Mouse (Mus musculus) liver, embryonic 16.5 days (tissue): ENCODE data around the gene Spdef. TPM values are rescaled to one million over a fixed set of nuclear protein-coding genes. Genes with fewer than 3 reads are reported as not detected.

Experiments used
- ATAC-seq: fragments of 200-750 bp; cut with Nextera tagmentation; 2 replicates; pipeline ENCODE4 v1.8.0; 2017; ENCODE audit warnings: low read depth, mild to moderate bottlenecking, moderate number of reproducible peaks, moderate library complexity
- H3K27ac ChIP-seq: fragments of 300-500 bp; sonication (generic); 2 replicates; pipeline ENCODE4 v1.5.1; 2014; ENCODE audit warnings: mild to moderate bottlenecking, low read length
- H3K27me3 ChIP-seq: fragments of 300-500 bp; sonication (generic); 2 replicates; pipeline ENCODE4 v1.6.1; 2014; ENCODE audit warnings: low read depth, low read length, mixed read lengths; ENCODE audit not compliant: control insufficient read depth, insufficient read depth
- H3K36me3 ChIP-seq: fragments of 300-500 bp; sonication (generic); 2 replicates; pipeline ENCODE4 v1.6.1; 2014; ENCODE audit warnings: mild to moderate bottlenecking; ENCODE audit not compliant: control insufficient read depth, insufficient read depth
- H3K4me1 ChIP-seq: fragments of 300-500 bp; sonication (generic); 2 replicates; pipeline ENCODE4 v1.6.1; 2014; ENCODE audit warnings: low read depth, low read length, mixed read lengths; ENCODE audit not compliant: control insufficient read depth
- H3K4me2 ChIP-seq: fragments of 300-500 bp; sonication (generic); 2 replicates; pipeline ENCODE4 v1.6.1; 2014; ENCODE audit warnings: low read depth, low read length, mixed read lengths
- H3K4me3 ChIP-seq: fragments of 300-500 bp; sonication (generic); 2 replicates; pipeline ENCODE4 v1.5.1; 2014; ENCODE audit warnings: low read depth, mild to moderate bottlenecking, low read length
- H3K9ac ChIP-seq: fragments of 300-500 bp; sonication (generic); 2 replicates; pipeline ENCODE4 v1.6.1; 2014; ENCODE audit warnings: low read depth, low read length
- H3K9me3 ChIP-seq: fragments of 300-500 bp; sonication (generic); replicated peaks from 2 replicates; pipeline ENCODE4 v1.6.1; 2016; ENCODE audit warnings: low read length; ENCODE audit not compliant: control insufficient read depth
- WGBS: fragments of 180-500 bp; shearing (Covaris S2); extraction: QIAGEN DNeasy Blood & Tissue Kit; methylation state at CpG from one replicate; pipeline ENCODE4 v1.1.7; 2014; ENCODE audit not compliant: insufficient replicate concordance; 5-methylcytosine and 5-hydroxymethylcytosine counted together
- polyA plus RNA-seq: library from polyadenylated mRNA; unstranded; fragments of >200 nt; fragmentation: Nextera tagmentation; extraction: Ambion mirVana; gene quantifications from 2 replicates; pipeline ENCODE4 v1.2.1, GENCODE M21; 2015

Gene Spdef
- polyA plus RNA-seq, 1 experiment from 2014 or later, result 0.12 TPM

DNA sequence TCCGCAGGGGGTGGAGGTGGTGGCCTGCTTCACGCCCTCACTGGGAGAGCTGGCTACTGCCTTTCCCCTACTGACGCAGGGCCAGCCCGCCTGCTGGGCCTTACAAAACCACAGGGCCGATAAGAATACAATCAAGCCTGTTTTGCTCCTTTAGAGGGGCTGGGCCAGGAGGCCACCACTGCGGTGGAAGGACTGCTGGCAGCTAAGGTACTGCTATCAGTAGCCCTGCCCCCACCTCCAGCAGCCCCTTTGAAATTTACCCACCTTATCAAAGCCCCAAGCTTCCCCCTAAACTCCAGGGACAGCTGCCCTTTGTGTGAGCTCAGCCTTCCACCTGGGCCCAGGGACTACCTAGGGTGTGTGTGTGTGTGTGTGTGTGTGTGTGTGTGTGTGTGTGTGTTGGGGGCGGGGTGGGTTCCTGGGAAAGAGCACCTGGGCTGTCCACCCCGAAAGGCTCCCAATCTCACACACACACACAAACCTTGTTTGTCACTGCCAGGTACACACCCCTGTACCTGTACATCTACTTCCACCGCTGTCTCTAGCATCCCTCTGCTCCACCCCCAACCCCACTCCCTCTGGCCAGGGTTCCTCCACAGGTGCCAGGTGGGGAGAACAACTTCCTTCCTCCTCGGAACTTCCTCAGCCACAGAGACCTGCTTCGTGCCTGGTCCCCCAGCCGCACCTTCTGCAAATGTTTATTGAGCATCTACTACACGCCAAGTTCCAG lies 5.8 kb upstream of the Spdef start:
- H3K4me2 ChIP-seq, result no peak overlapping the region
- H3K9ac ChIP-seq, result no peak overlapping the region
- H3K4me3 ChIP-seq, result no peak overlapping the region
- 12% methylated on average over 13 of the region's 13 CpGs for WGBS
- no peaks in the 10 kb centered on the region for H3K9me3 ChIP-seq
- H3K27ac ChIP-seq, result no peak overlapping the region
- no peaks in the 10 kb centered on the region for H3K27me3 ChIP-seq
- H3K4me1 ChIP-seq, result peaks cover 3% of the 10 kb centered on the region; the same call in 1 of the 2 replicates
- 0 out of 2 replicates have a peak, but pooled peaks have one; percentile 24 for ATAC-seq
- no peaks in the 10 kb centered on the region for H3K36me3 ChIP-seq

DNA sequence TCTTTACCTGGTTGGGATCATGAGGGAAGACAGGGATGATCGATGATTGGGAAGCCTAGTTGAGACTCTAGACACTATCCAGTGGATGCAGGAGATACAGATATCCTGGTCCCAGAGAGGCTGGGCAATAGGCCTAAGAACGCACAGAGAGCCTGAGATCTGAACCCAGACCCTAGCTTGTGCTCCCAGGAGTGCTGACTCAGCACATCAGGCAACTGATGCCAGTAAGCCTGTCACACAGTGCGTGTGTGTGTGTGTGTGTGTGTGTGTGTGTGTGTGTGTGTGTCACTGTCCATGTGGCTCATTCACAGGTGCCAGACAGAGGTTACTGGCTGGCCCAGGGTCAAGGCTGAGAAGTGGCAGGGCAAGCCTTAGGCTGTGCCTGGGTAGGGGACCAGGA lies 3.9 kb upstream of the Spdef start:
- no peak for ATAC-seq
- no peak overlapping the region for H3K4me3 ChIP-seq
- no peaks in the 10 kb centered on the region for H3K9me3 ChIP-seq
- H3K27me3 ChIP-seq, result no peaks in the 10 kb centered on the region
- no peak overlapping the region for H3K4me2 ChIP-seq
- WGBS, result 64% methylated on average over 3 of the region's 3 CpGs
- no peak overlapping the region for H3K9ac ChIP-seq
- H3K36me3 ChIP-seq, result no peaks in the 10 kb centered on the region
- H3K27ac ChIP-seq, result no peak overlapping the region
- peaks cover 3% of the 10 kb centered on the region; the same call in 1 of the 2 replicates for H3K4me1 ChIP-seq

DNA sequence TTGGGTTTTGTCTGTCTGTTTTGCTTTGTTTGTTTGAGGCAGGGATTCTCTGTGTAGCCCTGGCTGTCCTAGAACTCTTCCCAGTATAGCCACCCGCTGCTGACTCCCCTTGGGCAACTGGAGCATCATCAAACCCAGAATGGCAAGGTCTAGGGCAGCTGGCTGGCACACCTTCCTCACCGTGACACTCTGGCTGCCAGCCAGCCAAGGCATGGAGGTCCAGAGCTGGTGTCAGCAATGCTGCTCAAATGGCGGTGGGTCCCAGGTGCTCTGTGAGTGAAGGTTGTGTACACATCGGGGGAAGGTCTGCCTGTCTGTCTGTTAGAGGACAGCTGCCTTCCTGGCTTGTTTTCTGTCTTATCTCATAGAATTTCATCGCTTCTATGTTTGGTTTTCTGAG lies 3.4 kb upstream of the Spdef start:
- Histone ChIP-seq H3K36me3 (no peaks in the 10 kb centered on the region), H3K27ac (no peak overlapping the region), H3K4me1 (peaks cover 3% of the 10 kb centered on the region; the same call in 1 of the 2 replicates), H3K27me3 (no peaks in the 10 kb centered on the region), H3K9me3 (no peaks in the 10 kb centered on the region), H3K9ac (no peak overlapping the region), H3K4me3 (no peak overlapping the region), H3K4me2 (no peak overlapping the region)
- no peak for ATAC-seq
- 53% methylated on average over 5 of the region's 5 CpGs for WGBS

- Histone ChIP-seq H3K9me3 (no peaks in the 10 kb centered on the region), H3K4me2 (no peak overlapping the region), H3K27me3 (no peaks in the 10 kb centered on the region; the same call in 1 of the 2 replicates), H3K4me3 (no peak overlapping the region), H3K27ac (no peak overlapping the region), H3K4me1 (no peaks in the 10 kb centered on the region), H3K9ac (no peak overlapping the region), H3K36me3 (no peaks in the 10 kb centered on the region)
- 32% methylated on average over 7 of the region's 7 CpGs for WGBS
- ATAC-seq, result no peak
Measured at GRCm38 (mm10) chr17:27726527-27726926, 2.2 kb downstream of the Spdef start.

DNA sequence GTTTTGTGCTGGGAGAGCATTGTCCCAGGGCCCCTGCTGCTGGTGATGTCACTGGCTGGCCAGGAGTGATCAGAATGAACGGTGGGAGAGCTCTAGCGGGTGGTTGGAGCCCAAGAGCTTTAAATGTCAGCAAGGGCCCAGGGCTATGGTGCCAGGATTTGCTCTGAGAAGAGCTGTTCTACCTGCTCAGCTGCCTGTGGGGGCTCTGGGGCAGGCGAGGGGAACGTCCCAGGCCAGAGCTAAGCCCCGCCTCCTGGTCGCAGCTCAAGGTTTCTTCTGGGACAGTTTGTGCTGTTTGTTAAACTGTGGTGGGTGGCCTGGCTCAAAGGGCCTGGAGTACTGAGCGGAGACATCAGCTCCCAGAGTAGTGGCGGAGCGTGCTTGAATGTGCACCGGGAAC lies 3.3 kb downstream of the Spdef start:
- H3K4me3 ChIP-seq, result no peak overlapping the region
- H3K27me3 ChIP-seq, result no peaks in the 10 kb centered on the region; the same call in 1 of the 2 replicates
- H3K4me2 ChIP-seq, result no peak overlapping the region
- no peak overlapping the region for H3K27ac ChIP-seq
- no peak overlapping the region for H3K9ac ChIP-seq
- ATAC-seq, result no peak
- WGBS, result 21% methylated on average over 10 of the region's 10 CpGs
- H3K9me3 ChIP-seq, result no peaks in the 10 kb centered on the region
- no peaks in the 10 kb centered on the region for H3K36me3 ChIP-seq
- no peaks in the 10 kb centered on the region for H3K4me1 ChIP-seq

- H3K4me1 ChIP-seq, result no peaks in the 10 kb centered on the region
- no peak overlapping the region for H3K9ac ChIP-seq
- no peaks in the 10 kb centered on the region for H3K9me3 ChIP-seq
- WGBS, result 27% methylated on average over 10 of the region's 10 CpGs
- H3K4me2 ChIP-seq, result no peak overlapping the region
- no peaks in the 10 kb centered on the region for H3K36me3 ChIP-seq
- ATAC-seq, result no peak
- no peak overlapping the region for H3K4me3 ChIP-seq
- no peaks in the 10 kb centered on the region; the same call in 1 of the 2 replicates for H3K27me3 ChIP-seq
- H3K27ac ChIP-seq, result no peak overlapping the region
Measured at GRCm38 (mm10) chr17:27725011-27725410, 3.7 kb downstream of the Spdef start.

- WGBS, result 18% methylated on average over 3 of the region's 3 CpGs
- no peaks in the 10 kb centered on the region for H3K4me1 ChIP-seq
- no peaks in the 10 kb centered on the region; the same call in 1 of the 2 replicates for H3K27me3 ChIP-seq
- no peaks in the 10 kb centered on the region for H3K36me3 ChIP-seq
- H3K4me2 ChIP-seq, result no peak overlapping the region
- no peak overlapping the region for H3K9ac ChIP-seq
- H3K4me3 ChIP-seq, result no peak overlapping the region
- H3K9me3 ChIP-seq, result no peaks in the 10 kb centered on the region
- ATAC-seq, result no peak
- H3K27ac ChIP-seq, result no peak overlapping the region
Measured at GRCm38 (mm10) chr17:27724327-27724726, 4.4 kb downstream of the Spdef start.

GRCm38 (mm10) chr17:27721125-27721664 lies 7.6 kb downstream of the Spdef start:
- no peaks in the 10 kb centered on the region for H3K9me3 ChIP-seq
- WGBS, result 56% methylated on average over 9 of the region's 9 CpGs
- no peaks in the 10 kb centered on the region for H3K36me3 ChIP-seq
- no peak overlapping the region for H3K27ac ChIP-seq
- no peaks in the 10 kb centered on the region for H3K4me1 ChIP-seq
- H3K4me2 ChIP-seq, result no peak overlapping the region
- H3K4me3 ChIP-seq, result no peak overlapping the region
- ATAC-seq, result no peak
- H3K27me3 ChIP-seq, result peaks cover 6% of the 10 kb centered on the region; the same call in 1 of the 2 replicates
- H3K9ac ChIP-seq, result no peak overlapping the region

GRCm38 (mm10) chr17:27720326-27720725 lies 8.4 kb downstream of the Spdef start:
- no peaks in the 10 kb centered on the region for H3K4me1 ChIP-seq
- 65% methylated on average over 9 of the region's 9 CpGs for WGBS
- no peak overlapping the region for H3K9ac ChIP-seq
- no peak overlapping the region for H3K4me2 ChIP-seq
- no peak overlapping the region for H3K4me3 ChIP-seq
- peaks cover 6% of the 10 kb centered on the region; the same call in 1 of the 2 replicates for H3K27me3 ChIP-seq
- no peaks in the 10 kb centered on the region for H3K36me3 ChIP-seq
- H3K9me3 ChIP-seq, result no peaks in the 10 kb centered on the region
- no peak overlapping the region for H3K27ac ChIP-seq
- no peak for ATAC-seq
